Mouse (Mus musculus) B cell, adult 2 months (primary cell): ENCODE results near the gene 2700097O09Rik.
A peak's percentile ranks its signal among the peaks of the same experiment; 100 is the strongest.
"Not testable (repeated sequence)": the region's sequence is repeated elsewhere in the genome, so short reads cannot be mapped to it uniquely, and the experiment has no call there.

Experiments used
- DNase-seq, 2 experiments: peaks; one replicate each; pipeline ENCODE4 v3.0.0; 2022

2700097O09Rik gene

GRCm38 (mm10) chr12:55027088-55027487, 52.8 kb downstream of the 2700097O09Rik start:
- DNase-seq, result peak; percentile 23 to 36

DNA sequence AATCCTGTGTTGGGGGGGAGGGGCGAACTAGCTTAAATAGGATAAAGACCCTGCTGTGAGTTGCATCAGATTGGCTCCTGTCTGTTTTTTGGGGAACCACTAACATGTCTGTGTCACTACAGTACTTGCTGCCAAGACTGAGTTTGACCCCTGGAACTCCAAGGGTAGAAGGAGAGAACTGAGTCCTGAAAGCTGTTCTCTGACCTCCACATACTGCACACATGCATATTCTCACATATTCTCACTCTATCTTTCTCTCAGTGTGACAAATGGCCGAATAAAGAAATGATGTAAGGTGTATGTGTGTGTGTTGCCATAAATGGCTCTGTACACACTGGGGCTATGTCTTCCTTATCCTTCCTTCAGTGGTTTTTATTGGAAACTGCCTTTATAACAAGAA, 56.6 kb downstream of the 2700097O09Rik start:
- DNase-seq, result no peak

GRCm38 (mm10) chr12:55019421-55019877, 60.5 kb downstream of the 2700097O09Rik start:
- peak; percentile 72 to 74 for DNase-seq

- DNase-seq, result no peak
Observed at GRCm38 (mm10) chr12:55017119-55017721, 62.7 kb downstream of the 2700097O09Rik start.

GRCm38 (mm10) chr12:55016339-55017118, 63.4 kb downstream of the 2700097O09Rik start:
- DNase-seq, result peak; percentile 38 to 47

- no peak for DNase-seq
Observed at GRCm38 (mm10) chr12:55015428-55015827, 64.5 kb downstream of the 2700097O09Rik start.

- DNase-seq, result no peak
Observed at GRCm38 (mm10) chr12:55013626-55014398, 66.1 kb downstream of the 2700097O09Rik start, which contains the start of gene Baz1a. Gene Baz1a (minus strand): TSS chr12:55014348.

DNA sequence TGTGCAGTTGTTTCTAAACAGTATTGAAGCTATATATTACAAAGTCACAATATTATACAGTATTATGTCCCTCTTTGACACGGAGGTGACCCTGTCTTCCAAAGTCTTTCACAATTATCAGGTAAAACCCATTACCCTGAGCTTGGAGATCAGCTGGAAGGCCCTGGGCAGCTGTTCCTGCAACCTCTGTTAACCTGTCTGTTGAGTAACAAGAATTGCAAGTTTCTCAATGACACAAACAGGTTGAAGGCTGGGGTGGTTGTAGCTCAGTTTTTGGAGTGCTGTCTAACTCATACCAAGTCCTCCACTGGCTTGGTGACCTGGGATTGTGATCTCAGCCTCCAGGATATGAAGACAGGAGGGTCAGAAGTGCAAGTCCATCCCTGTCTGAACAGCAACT, 66.9 kb downstream of the 2700097O09Rik start:
- no peak for DNase-seq

DNA sequence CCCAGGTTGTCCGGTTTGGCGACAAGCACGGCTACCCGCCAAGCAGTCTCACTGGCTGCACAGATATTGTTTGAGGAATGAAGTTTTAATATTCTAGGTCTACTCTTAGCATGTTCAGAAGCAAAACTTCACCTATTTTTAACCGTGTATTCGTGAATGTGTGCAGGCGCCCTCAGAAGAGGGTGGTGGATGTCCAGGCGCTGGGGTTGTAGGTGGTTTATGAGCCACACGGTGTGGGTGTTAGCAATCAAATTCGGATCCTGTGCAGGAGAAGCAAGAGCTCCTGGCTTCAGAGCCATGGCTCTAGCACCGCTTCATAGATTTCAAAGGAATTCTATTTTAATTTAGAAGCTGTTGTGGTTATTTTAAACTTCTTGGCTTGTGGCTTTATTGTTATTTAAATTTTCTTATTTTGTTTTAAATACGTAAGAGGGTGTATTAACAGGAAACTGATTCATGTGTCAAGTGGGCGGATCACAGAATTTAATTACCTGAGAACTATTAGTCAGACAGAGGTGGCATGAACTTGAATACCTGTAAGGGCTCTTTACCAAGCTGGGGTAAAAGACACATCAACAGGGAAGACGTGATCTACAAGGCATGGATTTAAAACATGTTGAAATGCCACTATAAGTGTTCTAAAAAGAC, 72.4 kb downstream of the 2700097O09Rik start:
- no peak for DNase-seq

DNA sequence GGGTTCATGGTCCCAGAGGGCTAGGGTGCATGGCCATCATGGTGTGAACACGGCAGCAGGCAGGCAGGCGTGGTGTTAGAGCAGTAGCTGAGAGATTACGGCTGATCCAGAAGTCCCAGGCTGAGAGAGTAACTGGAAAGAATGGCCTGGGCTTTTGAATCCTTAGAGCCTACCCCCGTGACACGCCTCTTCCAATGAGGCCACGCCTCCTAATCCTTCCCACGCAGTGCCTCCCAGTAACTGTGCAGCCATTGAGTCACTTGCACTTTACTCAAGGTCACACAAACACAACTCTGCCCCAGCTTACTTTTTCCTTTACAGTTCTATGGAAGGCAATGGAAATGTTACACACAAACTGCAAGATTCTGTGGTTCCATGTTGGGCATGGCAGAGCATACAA, 73.8 kb downstream of the 2700097O09Rik start:
- no peak for DNase-seq

DNA sequence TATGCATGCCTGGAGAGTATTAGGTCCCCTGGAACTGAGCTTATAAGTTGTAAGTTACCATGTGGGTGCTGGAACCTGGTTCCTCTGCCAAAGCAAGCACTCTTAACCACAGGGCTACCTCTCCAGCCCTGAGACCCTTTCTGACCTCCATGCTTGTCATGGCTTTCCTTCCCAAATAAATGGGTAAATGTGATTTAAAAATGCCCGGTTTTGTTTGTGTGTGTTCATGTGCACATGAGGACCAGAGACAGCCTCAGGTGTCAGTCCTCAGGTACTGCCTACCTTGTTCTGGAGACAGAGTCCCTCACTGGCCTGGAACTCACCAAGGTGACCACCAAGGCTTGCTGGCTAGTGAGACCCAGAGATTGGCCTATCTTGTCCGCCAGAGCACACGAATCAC, 75.5 kb downstream of the 2700097O09Rik start:
- DNase-seq, result no peak

DNA sequence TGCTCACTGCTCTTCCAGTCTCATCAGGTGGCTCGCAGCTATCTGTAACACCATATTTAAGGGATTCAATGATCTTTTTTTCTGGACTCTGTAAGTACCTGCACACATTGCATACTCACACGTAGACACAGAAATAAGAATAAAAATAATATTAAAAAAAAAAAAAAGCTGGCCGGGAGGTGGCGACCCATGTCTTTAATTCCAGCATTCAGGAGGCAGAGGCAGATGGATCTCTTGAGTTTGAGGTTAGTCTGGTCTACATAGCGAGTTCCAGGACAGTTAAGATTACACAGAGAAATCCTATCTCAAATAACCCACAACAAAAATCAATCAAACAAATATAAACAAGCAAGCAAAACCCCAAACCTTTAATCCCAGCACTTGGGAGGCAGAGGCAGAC, 76.1 kb downstream of the 2700097O09Rik start:
- DNase-seq, result no peak

DNA sequence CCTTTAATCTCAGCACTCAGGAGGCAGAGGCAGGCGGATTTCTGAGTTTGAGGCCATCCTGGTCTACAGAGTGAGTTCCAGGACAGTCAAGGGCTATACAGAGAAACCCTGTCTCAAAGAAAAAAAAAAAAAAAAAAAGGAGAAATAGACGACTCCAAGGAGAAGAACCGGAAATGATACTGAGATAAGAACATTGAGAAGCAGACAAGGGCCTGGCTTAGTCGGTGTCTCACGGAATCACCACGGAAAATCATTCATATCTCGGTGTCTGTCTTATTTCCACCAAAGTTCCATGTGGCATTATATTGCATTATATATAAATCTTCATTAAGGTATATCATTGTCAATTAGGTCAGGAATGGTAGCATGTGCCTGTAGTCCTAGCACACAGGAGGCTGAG, 77.4 kb downstream of the 2700097O09Rik start:
- not testable (repeated sequence) for DNase-seq

- DNase-seq, result peak; percentile 90 to 93
Observed at GRCm38 (mm10) chr12:54999016-54999690, 80.8 kb downstream of the 2700097O09Rik start.

- DNase-seq, result peak; percentile 23 to 34
Observed at GRCm38 (mm10) chr12:54998411-54998810, 81.5 kb downstream of the 2700097O09Rik start.

- peak; percentile 33 to 47 for DNase-seq
Observed at GRCm38 (mm10) chr12:54996979-54997474, 82.9 kb downstream of the 2700097O09Rik start.

DNA sequence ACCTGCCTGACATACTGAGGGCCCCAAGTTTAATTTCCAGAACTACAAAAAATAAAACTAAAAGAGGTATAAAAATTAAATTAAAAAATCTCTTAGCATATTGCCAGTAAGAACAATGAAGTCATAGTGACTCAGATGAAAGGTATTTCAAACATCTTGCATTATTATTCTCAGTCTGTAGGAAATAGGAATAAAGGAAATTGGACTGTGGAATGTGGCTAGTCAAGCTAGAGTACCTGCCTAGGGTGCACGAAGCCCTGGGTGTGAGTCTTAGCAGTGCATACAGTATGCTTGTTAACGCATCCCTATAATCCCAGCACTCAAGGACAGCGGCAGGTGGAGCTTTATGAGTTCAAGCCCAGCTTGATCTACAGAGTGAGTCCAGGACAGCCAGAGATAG, 83.9 kb downstream of the 2700097O09Rik start:
- no peak for DNase-seq
